Mouse (Mus musculus) frontal cortex, postnatal 10 days (tissue): ENCODE results near the gene Olfr876.
"Not testable (repeated sequence)": the region's sequence is repeated elsewhere in the genome, so short reads cannot be mapped to it uniquely, and the experiment has no call there.

Source experiments
- DNase-seq, 2 experiments: peaks; one replicate each; pipeline ENCODE4 v3.0.0; 2022; ENCODE audit warnings: low spot score in 2 of 2, mixed read lengths in 1 of 2

The Olfr876 gene

DNA sequence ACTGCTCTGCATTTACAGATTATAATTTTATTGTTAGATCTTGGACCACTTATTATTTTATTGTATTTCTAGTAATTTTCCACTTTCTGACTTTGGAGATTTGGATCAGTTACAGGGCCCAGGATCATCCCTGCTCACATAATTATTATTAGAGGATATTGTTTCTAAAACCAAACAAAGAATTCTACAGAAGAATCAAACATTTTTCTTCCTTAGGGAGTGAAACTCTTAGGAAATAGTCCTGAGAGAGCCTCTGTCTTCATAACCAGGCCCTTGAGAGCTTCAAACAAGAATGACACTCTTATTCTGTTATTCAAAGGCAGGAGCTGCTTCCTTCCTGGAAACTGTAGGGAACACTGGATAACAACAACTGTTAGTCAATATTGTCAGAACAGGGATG lies at the start of gene Olfr876:
TSS of gene Olfr876 (plus strand) at position 301 of the 400 bp plus-strand sequence.
- DNase-seq: no peak

DNA sequence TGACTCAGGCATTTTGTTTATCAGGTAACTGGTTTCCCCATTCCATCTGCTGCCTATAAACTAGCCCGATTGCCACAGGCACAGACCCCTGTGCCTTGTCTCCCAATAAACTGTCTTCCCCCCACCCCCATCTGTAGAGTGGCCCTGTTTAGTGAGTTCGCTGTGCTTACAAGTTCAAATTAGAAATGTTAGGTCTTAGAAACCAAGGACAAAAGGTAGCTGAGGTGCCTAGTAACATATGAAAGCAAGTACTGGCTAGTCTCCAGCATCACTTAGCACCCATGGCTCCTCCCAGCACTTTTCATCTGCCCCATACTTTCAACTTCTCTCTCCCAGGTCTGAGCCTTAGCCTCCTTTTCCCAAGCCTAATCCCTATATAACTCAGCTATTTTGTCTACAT lies 41.1 kb upstream of the Olfr876 start:
- no peak for DNase-seq

- DNase-seq: no peak
These were observed 40.3 kb upstream of the Olfr876 start for GRCm38 (mm10) chr9:37762541-37762940.

DNA sequence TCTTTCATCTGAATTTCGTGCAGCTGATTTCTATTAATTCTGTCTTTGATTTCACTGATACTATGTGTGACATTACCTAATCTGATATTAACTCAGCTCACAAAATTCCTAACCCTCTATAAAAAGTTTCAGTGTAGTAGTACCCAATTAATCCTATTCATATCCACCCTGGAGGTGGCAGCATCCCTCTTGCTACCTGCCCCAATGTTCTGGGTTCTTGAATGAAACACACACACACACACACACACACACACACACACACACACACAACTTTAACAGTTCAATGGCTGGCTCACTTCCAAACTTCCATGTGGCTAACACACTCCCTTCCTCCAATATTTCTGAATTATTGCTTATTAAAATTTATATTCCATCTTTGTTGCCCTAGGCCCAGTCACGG lies 32.2 kb upstream of the Olfr876 start:
- DNase-seq: no peak

GRCm38 (mm10) chr9:37771759-37772158 lies 31.1 kb upstream of the Olfr876 start, which contains the start of gene Olfr875:
Olfr875 (plus strand) TSS chr9:37771857.
- no peak for DNase-seq

DNA sequence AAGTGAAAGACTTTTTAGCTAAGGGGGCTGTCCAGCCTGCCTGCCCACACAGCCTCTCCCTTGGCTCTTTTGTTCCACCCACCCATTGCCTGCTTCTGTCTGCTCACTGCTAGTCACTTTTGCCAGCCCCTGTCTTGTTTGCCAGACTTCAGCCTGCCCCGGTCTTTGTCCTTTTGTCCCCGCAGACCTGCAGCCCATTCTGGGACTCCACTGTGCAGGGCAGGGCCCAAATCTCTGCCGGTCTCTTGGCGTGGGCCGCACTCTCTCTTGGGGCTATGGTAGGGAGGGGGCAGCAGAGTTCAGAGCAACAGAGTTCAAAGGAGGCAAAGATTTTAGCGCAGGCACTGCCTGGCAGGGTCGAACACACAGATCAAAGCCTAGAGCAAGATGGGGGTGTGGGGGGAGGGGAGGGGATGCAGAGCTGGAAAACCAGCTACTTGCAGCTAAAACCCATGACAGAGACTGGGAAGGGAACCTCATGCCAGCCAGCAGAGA lies 20.0 kb upstream of the Olfr876 start:
- DNase-seq: peak; percentile 16 to 26

DNA sequence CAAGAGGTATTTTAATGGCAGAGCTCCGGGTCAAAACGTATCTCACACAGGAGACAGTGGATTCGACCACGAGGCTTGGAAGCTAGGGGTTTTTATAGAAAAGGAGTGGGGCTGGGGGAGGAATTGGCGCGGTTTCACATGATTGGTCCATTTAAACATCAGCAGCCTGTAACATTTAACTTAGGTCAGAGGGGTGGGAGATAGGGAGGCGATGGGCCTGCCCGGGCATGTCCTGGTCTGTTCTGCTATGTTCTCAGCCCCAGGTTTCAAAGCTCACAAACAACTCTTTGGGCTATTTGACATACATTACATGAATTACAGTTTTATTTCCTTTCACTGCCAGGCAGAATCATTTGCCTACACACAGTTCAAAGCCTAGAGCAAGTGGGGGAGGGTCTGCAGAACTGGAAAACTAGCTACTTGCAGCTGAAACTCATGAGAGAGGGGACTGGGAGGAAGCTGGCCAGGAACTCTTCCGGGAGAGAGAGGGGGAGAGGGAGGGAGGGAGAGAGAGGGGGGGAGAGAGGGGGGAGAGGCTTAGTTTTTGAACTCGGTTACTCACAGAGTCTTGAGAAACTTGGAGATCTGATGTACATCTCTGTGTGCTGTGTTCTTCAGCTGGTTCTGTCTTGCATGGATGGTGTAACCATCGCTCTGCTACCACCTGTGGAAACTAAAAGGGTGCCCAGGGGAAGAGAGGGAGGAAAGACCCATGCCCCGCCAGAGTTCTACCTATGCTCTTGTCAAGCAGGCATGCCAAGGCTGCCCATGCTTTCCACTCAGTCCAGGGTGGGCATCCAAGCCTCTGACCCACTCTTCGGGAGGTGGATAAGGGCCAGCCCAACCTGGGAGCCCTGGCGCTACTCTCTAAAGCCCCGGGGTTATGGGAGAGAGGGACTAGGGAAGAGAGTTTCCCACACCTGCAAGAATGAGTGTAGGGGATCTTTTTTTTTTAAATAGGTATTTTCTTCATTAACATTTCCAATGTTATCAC lies 19.1 kb upstream of the Olfr876 start:
- DNase-seq: not testable (repeated sequence)

DNA sequence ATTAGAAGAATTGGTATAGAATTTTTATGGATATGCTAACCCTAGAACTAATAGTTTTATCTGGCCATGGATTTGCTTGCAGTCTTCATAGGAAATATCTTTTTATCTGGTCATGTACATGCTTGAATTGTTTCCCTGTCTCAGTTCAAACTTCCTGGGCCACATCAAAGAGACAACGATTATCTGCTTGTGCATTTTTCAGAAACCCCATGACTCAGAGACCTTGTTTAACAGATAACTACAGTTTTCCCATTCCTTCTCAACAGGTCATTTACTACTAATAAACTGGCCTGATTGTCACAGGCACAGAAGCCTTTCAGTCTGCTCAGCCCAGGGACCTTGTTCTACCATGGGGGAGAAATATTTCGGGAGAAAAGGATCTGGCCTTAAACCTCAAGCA lies 16.4 kb upstream of the Olfr876 start:
- DNase-seq: no peak

- no peak for DNase-seq
These were observed 776 bp upstream of the Olfr876 start for GRCm38 (mm10) chr9:37802055-37802454.

GRCm38 (mm10) chr9:37807235-37807634 lies 4.4 kb downstream of the Olfr876 start:
- no peak for DNase-seq

DNA sequence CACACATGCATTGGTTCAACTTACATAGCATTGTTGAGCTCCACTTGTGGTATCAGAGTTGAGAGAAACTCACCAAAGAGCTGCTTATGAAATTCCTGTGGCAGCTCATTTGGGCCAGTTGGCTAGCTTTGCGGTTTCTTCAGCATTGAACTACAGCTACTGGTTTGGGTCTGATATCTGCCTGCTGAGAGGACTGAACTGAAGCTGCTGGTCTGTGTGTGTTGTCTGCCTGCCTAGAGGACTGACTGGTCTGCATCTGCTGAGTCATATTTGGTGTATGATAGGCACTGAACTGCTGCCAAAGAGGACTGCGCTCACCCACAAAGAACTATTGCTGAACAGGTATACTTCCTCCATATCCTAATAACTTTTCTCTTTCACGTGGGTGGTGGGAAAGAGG lies 5.6 kb downstream of the Olfr876 start:
- DNase-seq: no peak

GRCm38 (mm10) chr9:37808976-37809375 lies 6.1 kb downstream of the Olfr876 start:
- no peak for DNase-seq

GRCm38 (mm10) chr9:37814696-37815095 lies 11.9 kb downstream of the Olfr876 start:
- DNase-seq: peak; percentile 15 to 39

DNA sequence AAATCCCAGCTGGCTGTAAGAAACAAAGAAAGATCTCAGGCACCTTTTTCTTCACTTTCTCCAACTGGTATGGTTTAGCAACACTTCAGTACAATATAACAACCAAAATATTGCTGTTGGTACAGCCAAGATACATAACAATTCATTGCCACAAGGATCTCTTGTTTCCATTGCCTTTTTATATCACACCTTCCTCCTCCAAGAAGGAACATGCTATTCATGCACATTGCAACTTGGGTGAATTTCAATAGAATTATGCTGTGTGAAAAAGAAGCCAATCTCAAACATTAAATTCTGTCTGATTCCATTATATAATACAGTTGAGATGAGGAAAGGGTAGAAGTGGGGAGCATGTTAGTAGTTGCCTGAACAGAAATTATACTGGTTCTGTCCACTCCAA lies 27.1 kb downstream of the Olfr876 start:
- no peak for DNase-seq

DNA sequence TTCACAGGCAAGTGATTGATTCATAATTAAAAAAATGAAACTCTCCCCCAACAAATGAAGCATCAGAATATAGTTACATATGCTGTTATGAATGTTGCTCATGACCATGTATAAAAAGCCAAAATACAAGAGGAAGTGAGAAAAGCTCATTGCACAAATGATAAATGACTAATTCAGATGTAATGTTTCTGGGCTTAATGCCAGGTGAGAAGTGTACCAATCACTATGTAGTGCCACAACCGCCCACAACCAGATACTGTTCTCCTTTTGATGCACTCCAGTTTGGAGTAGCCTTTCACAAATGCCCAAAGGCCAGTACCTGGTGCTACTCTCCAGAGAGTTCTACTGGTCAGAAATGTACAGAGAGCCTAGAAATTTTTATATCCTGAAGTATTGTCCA lies 30.5 kb downstream of the Olfr876 start:
- no peak for DNase-seq

DNA sequence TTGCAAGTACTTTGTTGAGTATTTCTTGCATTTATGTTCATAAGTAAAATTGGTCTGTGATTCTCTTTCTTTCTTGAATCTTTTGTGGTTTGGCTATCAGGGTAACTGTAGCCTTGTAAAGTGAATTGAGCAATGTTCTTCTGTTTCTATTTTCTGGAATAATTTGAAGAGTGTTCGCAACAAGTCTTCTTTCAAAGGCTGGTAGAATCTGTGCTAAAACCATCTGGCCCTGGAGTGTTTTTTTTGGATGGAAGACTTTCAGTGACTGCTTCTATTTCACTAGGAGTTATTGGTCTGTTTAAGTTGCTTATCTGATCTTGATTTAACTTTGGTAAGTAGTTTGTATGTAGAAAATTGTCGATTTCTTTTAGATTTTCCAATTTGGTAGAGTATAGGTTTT lies 46.4 kb downstream of the Olfr876 start:
- no peak for DNase-seq

- no peak for DNase-seq
These were observed 51.1 kb downstream of the Olfr876 start, which contains the start of gene Olfr877 for GRCm38 (mm10) chr9:37853969-37854368. Olfr877 (plus strand) TSS chr9:37854269.
